Mouse (Mus musculus) liver (tissue): ENCODE measurements around the gene Gm16253.

Experiments used
- DNase-seq: peaks from one replicate; pipeline ENCODE4 v3.0.0-alpha.2; 2020; ENCODE audit warnings: mixed read lengths

The Gm16253 gene

DNA sequence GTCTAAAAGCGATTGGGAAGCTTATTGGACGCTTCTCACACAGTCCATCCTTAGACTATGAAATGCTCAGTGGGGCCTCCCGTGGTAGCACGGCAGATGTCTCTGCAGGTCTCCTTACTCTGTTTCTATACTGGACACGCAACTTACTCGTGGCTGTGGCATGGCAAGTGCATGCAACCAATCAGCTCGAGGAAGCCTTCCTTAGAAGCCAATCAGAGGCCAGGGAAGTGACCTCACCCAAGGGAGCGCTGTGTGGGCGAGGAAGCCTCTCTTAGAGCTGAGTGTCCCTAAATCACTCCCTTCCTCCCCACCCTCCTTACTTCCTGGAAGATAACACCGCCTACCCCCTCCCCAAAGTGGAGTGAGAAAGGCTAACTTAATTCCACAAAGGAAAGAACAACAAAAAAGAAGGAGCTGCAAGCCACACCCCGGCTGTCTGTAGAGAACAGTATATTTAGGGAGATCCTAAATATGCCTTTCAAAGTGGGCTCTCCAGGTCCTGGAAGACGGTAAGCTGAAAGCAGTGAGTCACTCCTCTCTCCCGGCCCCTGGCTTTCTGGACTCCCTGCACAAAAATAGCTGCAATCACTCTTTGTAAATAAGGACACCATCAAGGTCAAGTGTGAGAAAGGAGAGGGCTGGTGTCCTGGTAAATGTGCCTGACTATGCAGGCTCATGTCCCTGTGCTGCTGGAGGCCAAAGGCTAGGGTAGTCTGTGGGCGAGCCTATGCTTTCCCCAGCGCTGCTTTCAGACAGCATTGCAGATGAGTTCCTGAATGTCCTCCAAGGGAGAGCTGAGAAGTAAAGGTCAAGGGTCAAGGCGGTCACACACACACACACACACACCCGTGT lies at the start of gene Gm16253:
Gene Gm16253, plus strand, starts transcription at position 295 of the 852 bp plus-strand sequence.
- DNase-seq = peak; percentile 83

DNA sequence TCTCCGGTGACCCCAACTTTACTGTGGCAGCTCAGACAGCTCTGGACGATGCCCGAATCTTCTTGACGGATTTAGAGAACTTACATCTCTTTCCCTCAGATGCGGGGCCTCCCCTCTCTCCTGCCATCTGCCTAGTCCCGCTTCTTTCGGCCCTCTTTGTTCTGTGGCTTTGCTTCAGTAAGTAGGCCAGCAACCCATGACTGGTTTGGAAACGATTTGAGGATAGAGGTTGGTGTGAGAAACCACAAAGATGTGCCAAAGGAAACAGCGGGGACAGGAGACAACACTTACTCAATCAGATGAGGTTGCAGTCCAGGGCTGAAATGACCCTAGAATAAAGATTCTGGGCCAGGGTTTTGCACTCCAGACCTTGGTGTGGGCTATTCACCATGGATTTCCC lies 48.3 kb upstream of the Gm16253 start:
- DNase-seq = no peak

DNA sequence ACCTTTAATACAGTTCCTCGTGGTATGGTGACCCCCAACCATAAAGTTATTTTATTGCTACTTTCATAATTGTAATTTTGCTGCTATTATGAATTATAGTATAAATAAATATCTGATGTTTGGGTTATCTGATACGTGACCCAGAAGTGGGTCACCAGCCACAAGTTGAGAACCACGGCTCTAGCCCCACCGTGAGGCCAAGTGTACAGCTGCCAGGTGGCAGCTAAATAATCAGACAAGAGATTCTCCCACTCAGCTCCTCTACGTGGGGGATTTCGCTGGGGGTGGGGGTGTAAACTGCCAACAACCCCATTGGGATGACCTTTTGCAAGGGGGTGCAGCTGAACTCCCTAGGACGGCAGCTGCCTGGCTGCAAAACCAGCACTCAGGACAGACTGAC lies 44.7 kb upstream of the Gm16253 start:
- no peak for DNase-seq

DNA sequence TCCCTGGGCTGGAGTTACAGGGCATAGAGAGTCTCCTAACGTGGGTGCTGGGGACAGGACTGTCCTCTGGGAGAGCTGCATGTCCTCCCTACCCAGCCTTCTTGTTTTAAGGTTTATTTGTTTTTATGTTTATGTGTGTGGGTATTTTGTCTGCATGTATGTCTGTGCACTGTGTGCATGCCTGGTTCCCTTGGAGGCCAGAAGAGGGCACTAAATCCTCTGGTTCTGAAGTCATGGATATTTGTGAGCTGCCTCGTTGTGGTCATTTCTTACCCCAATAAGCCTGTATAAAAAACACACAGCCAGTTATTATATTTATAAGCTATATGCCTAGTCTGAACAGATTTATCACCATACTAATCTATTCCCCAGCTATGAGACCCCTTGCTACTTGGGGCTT lies 42.5 kb upstream of the Gm16253 start:
- no peak for DNase-seq

DNA sequence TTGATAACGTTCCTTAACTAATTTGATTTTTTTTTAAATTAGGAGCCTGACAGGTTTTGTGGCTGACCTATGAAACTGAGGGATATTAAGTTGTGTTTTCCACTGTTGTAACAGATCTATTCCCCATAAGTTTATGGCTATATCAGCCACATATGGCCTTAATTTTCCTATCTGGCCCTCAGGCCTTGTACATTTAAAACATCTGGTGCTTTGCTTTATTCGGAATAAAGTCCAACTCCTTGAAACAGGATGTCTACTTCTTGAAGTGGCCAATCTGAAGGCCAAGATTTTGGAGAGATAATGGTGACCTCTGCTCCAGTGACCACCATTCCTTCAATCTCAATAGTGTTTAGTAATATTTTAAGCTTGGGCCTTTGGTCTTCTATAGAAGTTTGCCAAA lies 37.5 kb upstream of the Gm16253 start:
- DNase-seq = no peak

DNA sequence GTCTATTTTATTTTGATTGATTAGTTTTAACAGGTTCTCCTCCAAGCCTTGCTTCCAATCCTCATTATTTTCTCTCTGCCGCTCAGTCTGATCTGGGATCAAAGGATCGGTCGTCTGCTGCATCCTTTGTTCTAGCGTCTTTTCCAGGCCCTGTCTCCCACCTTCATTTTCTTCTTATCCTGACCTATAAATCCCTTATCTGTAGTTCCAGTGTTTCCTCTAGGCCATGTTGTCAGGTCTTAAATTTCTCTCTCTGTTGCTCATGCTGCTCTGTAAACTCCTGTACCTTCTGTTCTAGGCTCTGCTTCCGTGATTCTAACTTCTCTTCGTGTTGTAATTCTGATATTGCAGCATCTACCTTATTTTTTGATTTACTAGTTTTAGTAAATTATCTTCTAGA lies 36.0 kb upstream of the Gm16253 start:
- no peak for DNase-seq

DNA sequence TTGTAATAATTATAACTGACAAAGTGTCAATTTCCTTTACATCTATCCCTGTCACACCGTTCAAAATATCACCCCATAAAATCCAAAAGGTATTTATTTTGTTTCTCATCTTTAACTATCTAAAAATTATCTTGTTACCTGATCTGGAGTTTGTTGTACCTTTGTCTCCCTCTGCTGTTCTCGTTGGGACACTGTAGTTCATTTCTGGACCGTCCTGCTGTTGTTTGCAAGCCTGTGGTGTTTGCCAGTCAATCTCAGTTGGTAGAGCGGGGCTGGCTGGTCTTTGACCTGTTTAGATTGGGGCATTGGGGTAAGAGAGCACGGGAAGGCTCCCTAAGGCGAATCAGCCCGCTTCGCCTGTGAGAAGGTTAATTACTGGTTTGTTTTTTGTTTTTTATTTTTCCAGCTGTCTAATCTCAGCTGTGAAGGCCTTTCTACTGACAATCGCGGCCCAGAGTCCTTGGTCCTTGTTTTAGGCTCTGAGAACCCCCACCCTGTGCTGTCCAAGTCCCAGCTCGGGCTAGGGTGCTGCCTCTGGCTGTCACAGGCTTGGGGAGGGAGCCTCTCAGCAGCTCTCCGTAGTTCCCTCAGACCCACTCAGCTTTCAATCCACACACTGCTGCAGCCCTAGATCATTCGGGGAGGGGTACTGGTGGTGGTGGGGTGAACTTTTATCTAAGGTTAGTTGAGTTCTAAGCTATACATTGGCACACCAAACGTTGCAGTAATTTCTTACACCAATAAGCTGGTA lies 35.3 kb upstream of the Gm16253 start:
- DNase-seq = no peak

DNA sequence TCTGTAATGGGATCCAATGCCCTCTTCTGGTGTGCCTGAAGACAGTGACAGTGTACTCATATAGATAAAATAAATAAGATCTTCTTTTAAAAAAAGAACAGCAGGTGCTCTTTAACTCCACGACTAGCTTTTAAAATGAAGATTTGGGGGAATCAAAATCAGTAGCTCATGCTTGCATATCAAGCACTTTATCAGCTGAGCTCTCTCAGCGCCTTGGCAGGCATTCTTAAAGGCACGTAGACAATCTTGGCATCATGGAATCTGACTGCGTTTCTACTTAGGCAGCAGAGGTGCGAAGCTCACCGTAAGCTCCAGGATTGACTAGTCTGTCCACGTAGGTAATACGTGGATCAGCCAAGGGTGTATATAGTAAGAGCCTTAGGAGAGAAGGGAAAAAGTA lies 34.2 kb upstream of the Gm16253 start:
- no peak for DNase-seq

DNA sequence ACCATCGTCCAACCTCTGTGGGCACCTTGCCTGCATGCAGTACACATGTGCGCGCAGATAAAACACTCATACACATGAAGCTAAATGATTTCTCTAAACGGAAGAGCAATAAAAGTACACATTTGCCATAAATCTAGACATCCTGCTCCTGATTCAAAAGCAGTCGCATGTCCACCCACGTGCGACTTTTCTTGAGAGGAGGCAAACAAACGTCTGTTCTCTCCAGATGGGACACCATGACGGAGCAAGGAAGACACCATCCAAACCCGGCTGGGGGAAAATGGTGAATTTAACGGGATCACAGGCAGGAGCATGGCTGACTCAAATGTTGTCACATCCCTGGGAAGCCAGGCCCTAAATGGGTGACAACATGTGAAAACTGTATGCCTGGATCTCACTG lies 33.4 kb upstream of the Gm16253 start:
- DNase-seq = no peak

DNA sequence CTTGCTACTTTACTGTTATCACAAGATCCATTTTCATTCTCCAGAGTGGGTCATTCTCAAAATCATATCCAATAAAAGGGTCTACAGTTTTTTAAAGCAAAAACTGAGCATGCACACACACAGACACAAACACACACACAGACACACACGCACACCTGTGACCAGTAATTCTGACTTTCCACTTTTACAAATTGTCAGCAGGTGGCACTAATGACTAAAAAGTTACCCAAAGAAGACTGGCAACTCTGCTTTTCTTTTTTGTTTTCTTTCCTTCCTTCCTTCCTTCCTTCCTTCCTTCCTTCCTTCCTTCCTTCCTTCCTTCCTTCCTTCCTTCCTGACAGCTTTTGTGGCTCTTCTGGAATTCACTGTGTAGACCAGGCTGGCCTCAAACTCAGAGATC lies 31.2 kb upstream of the Gm16253 start:
- no peak for DNase-seq

DNA sequence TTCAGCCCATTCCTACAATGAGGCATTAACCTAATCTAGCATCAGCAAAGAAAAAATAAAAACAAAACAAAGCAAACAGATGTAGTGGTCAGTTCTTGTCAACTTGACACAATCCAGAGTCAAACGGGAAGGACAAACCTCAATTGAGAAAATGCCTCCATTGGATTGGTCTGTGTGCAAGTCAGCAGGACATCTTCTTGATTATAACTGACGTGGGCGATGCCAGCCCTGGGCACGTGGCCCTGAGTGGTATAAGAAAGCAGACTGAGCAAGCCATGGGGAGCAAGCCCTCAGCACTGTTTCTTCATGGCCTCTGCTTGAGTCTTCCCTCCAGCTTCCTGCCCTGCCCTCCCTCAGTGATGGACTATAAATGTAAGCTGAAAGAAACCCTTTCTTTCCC lies 29.9 kb upstream of the Gm16253 start:
- DNase-seq = no peak

DNA sequence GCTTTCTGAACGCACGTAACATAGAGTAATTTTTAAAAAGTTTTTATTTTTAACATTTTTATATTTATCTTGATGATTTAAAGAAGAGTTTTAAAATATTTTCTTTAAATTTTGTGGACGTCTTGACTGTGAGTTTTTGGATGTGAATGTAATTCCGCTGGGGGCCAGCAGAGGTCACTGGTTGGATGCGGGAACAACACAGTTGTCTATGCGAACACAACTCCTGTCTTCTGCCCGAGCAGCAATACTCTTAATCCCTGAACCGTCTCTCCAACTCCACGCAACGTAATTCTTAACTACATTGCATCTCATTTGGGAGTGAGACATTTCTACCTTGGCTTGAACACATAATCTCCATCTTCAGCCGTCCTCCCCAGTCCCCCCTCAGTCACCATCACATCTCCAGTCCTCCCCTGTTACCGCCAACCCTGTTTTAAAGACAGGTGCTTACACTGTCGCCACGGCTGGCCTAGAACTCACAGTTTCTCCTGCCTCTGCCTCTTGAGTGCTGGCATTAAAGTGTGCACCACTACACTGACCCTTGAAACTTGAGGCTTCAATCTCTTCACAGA lies 29.3 kb upstream of the Gm16253 start:
- DNase-seq = peak; percentile 78

DNA sequence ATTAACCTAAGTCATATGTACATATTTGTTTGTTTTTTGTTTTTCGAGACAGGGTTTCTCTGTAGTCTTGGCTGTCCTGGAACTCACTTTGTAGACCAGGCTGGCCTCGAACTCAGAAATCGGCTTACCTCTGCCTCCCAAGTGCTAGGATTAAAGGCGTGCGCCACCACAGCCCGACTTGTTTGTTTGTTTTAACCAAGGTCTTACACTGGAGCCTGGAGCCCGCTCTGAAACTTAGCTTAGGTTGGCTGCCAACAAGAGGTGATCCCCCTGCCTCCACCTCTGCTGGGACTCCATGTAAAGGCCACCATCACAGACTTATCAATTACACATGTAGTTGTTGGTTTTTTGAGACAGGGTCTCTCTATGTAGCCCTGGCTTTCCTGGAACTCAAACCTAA lies 28.0 kb upstream of the Gm16253 start:
- DNase-seq = no peak

DNA sequence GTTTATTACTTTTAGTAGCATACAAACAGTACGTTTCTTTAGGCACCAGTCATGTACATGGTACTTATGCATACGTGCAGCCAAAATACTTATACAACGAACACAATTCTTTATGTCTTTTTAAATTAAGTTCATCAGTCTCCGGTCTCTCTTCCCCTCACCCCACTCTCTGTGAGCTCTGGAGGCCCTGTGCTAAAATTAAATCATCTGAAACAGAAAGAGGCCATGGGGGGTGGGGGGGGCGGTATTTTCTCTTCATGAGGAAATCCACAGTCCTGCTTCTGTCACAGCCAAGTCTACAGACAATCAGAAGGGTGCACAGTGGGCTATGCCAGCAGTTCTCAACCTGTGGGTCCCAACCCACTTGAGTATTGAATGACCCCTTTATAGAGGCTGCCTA lies 27.4 kb upstream of the Gm16253 start:
- DNase-seq = no peak

DNA sequence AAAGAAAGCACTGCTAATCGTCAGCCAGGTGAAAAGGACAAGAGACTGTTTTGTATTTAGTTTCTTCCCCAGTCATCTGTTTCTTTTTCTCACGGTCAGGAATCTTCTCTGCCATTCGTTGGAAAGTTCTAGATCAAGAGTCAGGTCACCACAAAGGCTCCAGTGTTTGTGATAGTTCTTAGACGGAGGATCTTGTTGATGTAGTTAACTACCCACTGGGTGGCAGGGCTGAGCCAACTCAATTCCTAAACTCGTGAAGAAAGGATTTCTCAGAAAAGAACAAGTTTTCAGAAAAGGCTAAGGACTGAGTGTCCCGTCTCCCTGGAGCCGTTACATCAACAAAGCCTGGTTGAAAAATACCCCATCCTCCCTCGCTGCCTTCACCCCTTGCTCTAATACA lies 25.6 kb upstream of the Gm16253 start:
- DNase-seq = peak; percentile 50

DNA sequence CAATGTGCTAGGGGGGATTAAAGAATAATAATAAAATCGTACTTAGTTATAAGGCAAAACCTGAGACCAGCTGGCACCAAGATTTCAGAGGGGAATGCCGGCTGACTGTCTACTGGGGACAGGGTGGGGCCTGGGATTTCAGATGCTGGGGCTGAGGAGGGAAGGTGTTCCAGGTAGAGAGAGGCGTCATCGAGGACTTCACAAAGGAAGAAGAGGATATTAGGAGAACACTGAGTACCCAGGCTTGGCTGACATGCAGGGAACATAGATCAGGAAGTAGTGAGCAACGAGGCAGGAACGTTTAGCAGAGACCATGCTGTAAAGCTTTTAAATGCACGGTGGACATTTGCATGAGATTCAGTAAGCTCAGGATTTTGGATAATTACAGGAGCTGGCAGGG lies 24.9 kb upstream of the Gm16253 start:
- no peak for DNase-seq

DNA sequence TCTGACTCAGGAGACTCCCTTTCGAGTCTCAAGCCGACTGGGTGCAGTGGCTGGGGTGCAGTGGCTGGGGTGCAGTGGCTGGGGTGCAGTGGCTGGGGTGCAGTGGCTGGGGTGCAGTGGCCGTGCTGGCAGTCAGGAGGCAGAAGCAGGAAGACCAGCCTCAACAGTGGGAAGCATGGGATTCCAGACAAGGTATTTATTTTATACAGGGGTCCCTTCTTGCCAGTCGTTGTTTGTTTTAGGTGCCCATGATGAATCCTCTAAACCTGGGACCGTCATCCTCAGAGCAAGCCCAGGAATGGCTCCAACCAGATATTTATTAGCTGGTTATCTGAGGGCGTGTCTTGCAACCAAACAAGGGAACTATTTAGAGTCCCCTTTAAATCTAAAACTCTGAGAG lies 23.2 kb upstream of the Gm16253 start:
- DNase-seq = no peak

DNA sequence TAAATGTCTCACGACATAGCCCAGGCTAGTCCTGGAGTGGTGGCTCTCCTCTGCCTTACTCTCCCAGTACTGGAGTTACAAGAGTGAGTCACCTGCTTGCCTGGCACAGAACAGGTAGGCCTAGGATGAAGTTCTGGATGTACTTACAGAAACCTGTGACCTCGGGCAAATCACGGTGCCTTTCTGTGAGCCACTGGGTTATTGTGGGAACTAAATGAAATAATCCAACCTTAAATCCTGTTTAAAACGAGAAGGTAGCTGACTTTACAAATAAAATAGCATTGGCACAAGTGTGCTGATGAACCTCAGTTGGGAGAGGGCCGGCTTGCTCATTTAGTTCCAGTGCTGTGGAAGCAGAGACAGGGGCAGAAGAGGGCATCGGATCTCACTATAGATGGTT lies 22.5 kb upstream of the Gm16253 start:
- DNase-seq = no peak

DNA sequence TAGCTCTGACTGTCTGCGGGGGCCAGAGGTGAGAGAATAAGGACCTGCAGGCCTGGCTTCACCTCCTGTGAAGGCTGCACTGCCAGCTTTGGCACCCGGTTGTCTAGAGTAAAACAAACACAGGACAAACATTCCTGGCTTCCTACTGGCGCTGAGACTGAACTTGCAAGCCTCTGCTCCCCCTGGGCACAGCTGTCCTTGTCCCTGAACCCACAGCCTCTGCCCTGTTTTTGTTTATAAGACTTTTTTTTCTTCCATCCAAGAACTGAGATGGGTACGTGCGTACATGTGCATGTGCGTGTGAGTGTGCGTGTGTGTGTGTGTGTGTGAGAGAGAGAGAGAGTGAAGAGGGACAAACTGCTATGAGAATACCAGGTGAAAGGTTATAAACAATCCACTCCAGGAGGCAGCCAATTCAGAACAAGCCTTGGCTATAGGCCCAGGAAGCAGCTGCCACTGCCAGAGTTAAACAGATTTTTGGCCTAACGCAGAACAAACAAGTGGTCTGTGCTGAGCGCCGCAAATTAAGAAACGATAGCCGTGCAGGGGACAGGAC lies 21.7 kb upstream of the Gm16253 start:
- no peak for DNase-seq

DNA sequence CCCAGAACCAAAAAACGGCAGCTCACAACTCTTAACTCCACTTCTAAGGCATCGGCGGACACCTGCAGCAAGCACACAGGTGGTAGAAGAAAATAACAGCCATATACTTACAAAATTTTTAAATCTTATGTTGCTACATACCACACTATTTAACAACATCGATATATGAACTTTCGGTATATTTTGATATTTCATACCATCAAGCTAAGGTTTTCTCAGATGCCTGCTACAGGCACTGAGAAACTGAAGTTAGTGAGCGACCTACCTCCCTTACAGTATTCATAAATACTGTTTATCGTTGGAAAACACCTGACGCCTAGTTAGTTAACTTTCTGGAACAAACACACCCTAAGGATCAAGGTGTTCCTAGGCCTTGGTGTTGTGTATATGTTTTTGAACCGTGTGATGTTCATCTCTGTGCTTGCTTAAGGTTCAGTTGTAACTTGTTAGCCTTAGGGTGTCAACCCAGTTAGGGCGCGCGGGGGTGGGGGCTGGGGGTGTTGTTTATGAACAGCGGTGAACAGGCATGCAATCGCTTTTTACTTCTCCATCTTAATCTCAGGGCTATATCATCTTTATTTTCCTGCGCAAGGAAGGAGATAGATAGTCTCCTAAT lies 20.7 kb upstream of the Gm16253 start:
- no peak for DNase-seq

DNA sequence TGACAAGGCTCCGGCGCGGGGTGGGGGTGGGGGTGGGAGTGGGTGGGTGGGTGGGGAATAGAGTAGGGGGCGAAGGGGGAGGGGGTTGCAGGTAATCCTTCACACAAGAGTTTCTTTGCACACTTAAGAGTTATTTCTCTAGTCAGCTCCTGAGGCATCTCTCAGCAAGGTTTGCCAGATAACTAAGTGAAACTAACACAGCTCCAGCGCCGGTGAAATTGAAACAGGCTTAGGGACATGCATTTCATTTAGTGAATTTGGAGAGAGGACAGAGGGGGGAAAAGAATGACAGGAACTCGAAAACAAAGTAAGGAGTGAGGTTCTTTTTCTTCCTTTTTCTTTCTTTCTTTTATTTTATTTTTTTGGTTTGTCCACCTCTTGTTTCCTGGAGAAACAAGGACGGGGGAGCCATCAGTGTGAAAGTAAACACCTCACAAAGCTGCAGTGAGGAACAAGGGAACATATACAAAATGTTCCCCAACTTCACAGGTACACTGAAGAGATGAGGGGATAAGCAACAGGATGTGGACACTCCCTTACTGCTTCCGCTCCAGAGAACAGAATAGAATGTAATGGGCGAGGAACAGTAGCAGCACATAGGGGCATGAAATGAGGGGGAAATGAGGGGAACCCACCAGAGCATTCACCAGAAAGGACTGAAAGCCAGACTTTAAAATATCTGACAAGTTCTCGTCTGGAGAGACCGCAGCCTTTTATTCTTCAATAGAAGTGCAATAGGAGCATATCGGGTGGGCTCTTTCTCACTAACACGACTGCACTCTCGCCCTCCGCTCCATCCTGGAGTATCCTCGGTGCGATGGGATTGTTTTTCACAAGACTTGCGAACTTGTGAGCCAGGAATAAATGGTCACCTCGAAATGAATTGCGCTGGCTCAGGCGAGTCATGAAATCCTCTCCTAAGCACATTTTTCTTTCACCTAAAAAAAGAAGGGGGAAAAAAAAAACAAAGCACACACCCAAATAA lies 19.8 kb upstream of the Gm16253 start:
- no peak for DNase-seq

DNA sequence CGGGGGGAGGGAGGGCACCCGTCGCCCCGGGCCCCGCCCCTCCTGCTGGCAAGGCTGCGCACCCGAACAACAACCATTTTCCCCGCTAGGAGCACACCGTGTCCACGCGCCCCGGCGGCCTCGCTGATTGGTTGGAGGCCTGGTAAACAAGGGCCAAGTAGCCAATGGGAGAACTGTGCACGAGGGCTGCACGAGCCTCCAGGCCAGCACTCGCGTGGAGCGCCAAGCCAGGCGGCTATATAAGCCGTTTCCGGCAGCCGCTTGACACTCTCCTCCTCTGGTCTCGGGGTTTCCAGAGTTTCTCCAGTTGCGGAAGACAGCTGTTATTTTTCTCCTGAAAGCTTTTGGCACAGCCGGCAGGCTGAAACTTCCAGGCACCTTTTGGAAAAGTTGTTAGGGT lies 19.1 kb upstream of the Gm16253 start, which contains the start of gene Txnip:
Gene Txnip, plus strand, starts transcription at position 264 of the 400 bp plus-strand sequence.
- DNase-seq = peak; percentile 99
